Mouse (Mus musculus): ENCODE results near the gene Slf2.

Slf2 gene

DNA sequence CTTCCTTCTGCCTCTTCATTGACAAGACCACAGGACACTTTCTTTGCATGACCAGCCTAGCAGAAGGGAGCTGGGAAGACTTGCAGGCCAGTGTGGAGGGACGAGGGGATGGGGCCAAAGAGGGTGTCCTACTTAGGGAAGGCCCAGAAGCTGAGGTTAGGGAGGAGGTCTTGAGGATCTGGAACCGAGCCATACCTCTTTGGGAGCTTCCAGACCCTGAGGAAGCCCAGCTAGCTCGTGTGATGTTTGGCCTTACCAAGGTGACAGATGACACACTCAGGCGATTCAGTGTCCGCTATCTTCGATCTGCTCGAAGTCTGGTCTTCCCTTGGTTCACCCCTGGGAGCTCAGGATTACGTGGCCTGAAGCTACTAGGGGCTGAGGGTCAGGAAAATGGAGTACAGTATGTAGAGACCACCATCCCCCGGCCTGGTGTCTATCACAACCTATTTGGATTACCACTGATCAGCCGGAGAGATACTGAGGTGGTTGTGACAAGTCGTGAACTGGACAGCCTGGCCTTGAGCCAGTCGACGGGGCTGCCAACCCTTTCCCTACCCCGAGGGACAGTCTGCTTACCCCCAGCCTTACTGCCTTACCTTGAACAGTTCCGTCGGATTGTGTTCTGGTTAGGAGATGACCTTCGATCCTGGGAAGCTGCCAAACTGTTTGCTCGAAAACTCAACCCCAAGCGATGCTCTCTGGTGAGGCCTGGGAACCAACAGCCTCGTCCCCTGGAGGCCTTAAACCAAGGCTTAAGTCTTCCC lies 76.7 kb downstream of the Slf2 start:
- no peak for DNase-seq (ENCODE audit: low read depth in 1 of 2, low spot score in 2 of 2)

DNA sequence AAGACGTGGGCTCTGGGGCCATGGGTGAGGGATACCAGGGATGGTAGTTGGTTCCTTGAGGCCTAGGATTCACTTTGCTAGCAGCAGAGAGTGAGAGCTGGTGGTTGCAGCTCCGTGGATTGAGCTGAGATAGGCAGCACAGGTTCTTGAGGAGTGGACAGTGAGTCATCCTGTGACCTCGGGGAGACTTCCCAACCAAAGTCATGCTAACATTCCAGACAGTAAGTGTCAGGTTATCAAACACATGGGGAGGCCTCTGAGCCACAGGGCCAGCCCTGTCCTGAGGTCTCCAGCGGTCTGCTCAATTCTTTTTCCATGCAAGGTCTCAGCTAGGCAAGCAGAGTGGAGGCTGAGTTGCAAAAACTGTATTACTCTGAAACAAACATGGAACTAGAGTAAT lies 79.7 kb downstream of the Slf2 start:
- no peak for DNase-seq (ENCODE audit: low read depth in 1 of 2, low spot score in 2 of 2)

DNA sequence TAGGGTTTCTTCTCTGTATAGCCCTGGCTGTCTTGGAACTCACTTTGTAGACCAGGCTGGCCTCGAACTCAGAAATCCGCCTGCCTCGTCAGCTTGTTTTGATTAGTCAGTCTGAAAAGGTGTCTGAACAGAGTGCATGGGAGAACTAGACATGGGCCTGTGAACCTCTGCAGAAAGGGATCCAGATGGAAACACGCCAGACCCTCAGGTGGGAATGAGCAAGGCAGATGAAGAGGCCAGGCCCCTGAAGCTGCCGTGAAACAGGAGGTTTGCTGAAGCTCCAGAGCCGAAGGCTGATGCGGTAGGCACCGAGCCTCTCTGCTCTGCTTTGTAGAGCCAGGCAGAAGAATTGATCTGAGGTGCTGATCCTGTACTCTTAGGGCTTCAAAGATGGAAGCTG lies 81.3 kb downstream of the Slf2 start:
- no peak for DNase-seq (ENCODE audit: low read depth in 1 of 2, low spot score in 2 of 2)

DNA sequence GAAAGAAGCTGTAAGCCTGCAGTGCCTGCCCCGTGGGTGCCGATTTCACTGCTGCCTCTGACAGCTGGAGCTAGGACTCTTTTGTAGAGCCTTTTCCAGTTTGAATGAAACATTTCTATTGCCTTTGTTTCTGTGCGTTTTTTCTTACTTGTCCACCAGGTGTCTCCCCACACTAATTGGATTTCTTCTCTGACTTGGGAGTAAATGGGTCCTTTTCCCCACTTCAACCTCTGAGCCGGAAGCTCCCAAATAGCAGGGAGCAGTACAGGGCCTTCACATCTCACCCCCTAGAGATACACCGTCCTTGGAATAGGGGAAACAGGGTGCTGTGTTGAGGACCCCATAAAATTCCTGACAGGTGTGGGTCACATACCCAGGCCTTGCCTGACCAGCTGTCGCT lies 81.7 kb downstream of the Slf2 start:
- DNase-seq (ENCODE audit: low read depth in 1 of 2, low spot score in 2 of 2): no peak

DNA sequence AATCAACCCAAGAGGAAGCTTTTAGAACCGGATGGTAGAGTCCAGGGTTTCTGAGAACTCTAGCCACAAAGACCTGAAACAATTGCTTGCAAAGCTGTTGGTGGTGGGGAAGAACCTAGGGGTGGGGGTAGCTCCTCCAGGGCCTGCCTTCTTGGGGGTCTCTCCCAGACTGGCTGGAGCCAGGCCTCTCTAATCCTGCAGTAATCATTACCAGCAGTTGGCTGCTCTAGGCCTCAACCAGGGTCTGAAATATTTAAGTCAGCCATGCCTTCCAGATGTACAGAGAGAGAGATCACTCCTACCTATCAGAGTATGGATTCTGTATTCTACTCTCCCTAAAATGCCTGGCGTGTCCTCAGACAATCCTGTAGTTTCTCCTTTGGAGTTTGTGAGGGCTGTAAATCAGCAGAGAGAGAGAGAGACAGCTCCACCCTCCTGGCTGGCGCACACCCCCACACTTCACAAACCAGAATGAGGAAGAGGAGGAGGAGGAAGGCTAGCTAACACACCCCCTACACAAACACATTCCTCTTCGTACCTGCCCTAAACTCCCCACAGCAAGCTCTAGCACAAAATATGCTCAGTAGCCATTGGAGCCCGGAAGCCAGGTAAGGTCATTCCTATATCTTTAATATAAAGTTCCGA lies 82.8 kb downstream of the Slf2 start:
- DNase-seq (ENCODE audit: low read depth in 1 of 2, low spot score in 2 of 2): no peak

DNA sequence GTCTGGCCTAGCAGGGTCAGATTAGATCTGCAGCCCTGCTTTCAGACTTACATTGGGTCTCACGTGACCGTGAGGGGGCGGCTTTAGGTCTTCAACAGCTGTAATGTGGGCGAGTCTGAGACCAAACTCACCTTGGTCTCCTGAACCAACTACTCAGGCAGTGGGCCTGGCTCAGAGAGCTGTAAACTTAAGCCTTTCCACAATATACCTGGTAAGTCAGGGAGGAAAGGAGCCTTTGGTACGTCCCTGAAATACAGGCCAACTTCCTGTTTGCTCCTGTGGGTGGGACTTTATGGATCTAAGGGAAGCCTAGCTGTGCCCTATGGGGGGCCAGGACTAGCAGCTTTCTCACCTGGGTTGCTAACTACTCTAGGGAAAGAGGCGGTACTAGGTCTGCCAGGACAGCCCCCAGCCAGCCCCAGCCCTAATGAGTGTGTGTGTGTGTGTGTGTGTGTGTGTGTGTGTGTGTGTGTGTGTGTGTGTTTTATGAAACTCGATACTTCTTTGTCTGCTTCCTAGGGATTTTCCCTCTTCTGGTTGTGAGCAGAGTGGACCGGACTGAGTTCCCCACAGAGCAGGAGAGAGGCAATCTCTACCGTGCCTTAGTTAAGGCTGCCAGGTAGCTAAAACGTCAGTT lies 83.5 kb downstream of the Slf2 start, which contains the start of gene Lzts2:
Lzts2 (plus strand) TSS at position 80 of the 637 bp plus-strand sequence.
- DNase-seq (ENCODE audit: low read depth in 1 of 2, low spot score in 2 of 2): no peak

DNA sequence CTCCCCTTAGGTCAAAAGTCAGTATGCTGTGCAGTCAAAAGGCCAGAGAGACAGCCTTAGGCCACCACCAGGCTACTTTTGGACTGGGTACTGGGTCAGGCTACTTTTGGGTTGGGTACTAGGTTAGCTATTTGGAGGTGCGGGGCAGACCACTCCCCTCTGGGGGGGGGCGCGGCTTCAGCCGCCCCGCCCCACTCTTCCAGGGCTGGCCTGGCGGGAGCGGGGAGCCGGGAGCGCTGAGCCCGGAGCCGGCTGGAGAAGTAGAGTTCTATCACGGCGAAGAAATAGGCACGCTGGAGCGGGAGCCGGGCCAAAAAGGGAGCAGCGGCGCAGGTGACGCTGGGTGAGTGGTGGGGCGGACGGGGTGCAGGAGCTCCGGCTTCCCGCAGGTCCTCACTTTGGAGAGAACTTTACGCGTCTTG lies 84.0 kb downstream of the Slf2 start:
- DNase-seq (ENCODE audit: low read depth in 1 of 2, low spot score in 2 of 2): no peak

DNA sequence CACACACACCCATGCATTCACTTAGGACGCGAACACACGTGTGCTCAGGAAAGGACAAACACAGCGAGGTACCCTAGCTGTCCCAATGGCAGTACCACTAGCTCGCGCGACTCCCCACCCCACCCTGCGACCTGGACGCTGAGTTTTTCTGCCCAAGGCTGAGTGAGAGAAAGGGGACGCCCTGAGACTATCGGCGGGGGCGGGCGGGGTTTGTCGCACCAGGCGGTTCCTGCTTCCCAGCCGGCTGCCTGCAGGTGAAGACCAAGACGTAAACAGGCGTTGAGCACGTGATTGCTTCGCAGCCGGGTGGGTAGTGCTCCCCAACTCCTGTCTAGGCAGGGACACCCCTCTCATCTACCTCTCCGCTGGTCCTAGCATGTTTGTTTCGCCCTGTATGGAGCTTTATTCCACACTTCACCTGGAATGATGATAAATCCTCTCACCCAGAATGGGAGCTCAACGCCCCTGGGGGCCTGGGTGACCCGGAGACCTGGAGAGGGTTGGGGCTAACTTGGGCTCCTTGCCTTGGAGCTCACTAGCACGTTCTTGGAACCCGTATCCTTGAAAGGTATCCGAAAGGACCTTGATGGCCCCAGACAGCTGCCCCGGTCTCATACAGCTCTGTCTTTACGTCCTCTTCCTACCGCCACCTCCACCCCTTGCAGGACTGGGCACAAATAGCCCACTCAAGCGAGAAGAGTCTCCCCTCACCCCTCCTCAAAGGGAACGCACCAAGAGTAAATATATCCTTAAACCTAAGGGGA lies 84.7 kb downstream of the Slf2 start:
- no peak for DNase-seq (ENCODE audit: low read depth in 1 of 2, low spot score in 2 of 2)

DNA sequence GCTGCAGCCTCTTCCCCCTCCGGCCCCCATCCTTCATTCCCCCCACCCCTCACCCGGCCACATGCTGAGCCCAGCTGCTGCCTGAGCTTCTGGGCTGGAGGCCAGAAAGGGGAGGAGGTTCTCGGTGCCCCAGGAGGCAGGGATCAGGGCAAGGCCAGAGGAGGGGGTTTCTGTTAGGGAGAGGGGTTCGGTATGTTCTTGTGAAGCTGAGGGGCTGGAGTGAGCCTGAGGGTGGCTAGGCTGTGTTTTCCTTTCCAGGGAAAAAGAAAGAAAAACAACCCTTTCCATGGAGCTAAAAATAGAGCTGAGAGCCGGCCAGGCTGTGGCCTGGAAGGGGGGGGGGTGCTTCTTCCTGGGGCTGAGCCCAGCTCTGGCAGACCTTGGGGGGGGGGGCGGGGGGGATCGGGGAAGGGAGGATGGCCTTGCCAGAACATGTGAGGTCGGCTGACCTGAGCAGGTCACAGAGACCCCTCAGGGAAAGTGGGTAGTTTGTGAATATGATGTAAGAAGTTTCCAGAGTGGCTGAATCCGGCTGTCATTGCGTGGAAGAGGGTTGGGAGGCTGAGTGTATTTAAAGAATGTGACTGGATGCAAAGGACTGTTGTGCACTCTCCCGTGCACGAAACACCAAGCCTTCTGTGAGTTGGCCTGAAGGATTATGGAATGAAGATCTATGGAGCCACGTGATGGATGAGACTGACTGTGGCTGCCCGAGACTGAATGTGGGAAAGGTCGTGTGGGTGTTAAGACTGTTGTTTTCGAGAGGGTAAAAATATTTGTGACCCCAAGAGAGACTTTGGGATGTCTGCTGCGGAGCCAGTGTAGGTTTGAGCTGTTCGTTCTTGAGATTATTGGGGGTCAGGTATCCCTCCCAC lies 85.6 kb downstream of the Slf2 start:
- no peak for DNase-seq (ENCODE audit: low read depth in 1 of 2, low spot score in 2 of 2)

DNA sequence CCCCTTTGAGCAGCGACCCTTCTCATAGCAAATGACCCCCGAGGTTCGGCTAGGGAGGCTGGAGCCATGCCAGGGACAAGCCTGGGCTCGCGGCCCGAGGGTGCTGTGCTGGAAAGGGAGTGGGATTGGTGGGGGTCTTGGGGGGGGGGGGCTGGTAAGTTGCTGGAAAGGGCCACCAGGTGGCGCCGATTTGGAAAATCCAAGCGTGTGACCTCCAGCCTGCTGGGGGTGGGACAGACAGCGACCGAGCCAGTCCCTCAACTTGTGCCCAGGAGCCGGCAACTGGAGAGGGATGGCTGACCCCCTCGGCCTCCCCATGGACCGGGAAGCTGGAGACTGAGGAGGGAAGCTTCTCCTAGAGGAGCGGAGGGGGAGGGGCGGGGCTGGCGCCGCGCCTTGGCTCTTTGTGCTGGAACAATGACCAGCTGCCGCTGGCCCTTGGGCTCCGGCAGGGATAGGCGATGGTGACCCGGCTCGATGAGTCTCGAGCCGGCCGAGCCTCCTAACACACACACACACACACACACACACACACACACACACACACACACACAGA lies 86.3 kb downstream of the Slf2 start:
- DNase-seq (ENCODE audit: low read depth in 1 of 2, low spot score in 2 of 2): no peak

DNA sequence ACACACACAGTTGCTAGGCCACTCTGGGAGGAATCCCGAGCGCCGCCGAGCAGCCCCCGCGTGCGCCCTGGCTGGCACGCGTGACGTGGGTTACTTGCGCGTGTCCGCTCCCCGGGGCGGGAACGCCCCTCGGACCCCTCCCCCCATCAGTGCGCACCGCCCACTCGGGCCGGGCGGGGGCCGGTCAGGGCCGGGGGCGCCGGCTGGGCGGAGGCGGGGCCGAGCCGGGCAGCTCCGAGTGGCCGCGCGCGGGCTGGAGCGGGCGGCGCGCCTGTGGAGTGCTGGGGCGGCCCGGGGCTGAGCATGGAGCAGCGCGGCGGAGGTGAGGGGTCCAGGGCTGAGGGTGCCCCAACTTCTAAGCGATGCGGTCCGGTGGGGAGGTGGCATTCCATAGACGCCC lies 87.0 kb downstream of the Slf2 start:
- DNase-seq (ENCODE audit: low read depth in 1 of 2, low spot score in 2 of 2): peak in 1 of 2 experiments; percentile 17

DNA sequence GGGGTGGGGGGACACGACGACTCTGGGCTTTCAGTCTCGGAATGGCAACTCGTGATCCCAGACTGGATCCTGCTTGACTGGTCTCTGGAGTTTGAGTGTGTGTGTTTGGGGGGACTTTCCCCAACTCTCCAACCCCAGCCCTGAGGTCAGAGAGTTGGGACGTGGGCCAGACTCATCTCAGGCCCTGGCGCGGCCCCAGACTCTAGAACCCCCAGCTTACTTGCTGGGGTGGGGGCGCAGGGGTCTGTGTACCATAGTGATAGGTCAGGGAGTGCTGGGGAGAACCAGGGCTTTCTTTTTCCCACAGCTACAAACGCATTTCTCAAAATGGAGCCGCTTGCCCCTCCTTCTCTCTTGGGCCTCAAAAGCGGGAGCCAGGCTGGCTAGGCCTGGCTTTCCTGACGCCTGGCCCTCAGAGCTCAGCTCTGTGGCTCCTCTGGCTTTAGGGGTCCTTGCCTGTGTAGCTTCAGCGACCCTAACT lies 87.4 kb downstream of the Slf2 start:
- no peak for DNase-seq (ENCODE audit: low read depth in 1 of 2, low spot score in 2 of 2)

DNA sequence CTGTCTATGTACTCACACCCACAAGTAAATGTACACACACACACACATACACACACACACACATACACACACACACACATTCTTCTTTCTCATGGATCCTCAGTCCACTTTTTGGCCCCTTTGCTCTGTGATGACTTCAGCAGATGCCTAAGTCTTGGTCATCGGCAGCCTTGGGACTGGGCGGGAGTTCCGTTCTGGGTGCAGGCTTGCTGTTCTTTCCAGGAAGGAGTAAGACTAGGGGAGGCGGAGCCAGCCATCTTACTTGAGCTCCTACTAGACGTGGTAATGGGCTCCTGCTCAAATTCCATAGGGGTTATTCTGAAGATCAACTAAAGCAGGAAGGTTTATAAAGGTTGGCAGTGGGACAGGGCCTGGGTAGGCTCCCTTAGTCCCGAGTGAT lies 89.4 kb downstream of the Slf2 start:
- no peak for DNase-seq (ENCODE audit: low read depth in 1 of 2, low spot score in 2 of 2)

DNA sequence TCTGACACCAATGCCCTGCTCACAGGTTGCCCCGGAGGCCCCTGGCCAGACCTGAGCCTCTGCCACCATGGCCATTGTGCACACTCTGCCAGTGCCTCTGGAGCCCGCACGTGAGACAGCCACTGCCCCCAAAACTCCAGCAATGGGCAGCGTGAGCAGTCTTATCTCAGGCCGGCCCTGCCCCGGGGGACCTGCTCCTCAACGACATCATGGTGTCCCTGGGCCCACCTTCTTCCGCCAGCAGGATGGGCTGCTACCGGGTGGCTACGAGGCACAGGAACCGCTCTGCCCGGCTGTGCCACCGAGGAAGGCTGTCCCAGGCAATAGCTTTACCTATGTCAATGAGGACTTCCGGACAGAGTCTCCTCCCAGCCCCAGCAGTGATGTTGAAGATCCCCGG lies 90.4 kb downstream of the Slf2 start:
- DNase-seq (ENCODE audit: low read depth in 1 of 2, low spot score in 2 of 2): no peak

DNA sequence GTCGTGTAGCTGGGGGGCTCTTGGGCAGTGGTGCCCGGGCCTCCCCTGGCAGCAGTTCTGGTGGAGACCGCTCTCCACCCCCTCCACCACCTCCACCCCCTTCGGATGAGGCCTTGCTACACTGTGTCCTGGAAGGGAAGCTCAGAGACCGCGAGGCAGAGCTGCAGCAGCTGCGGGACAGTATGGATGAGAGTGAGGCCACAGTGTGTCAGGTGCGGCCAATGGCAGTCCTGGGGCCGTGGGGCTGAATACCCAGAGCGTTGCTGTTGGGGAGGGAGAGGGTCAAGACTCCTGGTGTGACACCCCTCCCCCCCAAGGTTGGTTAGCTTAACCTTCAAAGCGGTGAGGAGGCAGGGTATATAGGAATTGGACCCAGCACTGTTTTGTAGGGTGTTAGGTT lies 93.0 kb downstream of the Slf2 start:
- no peak for DNase-seq (ENCODE audit: low read depth in 1 of 2, low spot score in 2 of 2)

DNA sequence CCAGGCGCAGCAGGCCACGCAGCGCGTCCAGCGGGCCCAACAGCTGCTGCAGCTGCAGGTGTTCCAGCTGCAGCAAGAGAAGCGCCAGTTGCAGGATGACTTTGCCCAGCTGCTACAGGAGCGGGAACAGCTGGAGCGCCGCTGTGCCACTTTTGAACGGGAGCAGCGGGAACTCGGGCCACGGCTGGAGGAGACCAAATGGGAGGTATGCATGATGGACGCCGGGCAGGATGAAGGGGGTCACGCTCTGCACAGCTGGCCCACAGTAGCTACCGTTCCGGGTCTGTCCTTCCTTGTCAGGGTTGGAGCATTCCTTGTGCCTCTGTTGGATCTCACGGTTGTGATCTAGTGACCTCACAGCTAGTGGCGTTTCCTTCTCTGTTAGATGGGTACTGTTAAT lies 93.8 kb downstream of the Slf2 start:
- no peak for DNase-seq (ENCODE audit: low read depth in 1 of 2, low spot score in 2 of 2)

DNA sequence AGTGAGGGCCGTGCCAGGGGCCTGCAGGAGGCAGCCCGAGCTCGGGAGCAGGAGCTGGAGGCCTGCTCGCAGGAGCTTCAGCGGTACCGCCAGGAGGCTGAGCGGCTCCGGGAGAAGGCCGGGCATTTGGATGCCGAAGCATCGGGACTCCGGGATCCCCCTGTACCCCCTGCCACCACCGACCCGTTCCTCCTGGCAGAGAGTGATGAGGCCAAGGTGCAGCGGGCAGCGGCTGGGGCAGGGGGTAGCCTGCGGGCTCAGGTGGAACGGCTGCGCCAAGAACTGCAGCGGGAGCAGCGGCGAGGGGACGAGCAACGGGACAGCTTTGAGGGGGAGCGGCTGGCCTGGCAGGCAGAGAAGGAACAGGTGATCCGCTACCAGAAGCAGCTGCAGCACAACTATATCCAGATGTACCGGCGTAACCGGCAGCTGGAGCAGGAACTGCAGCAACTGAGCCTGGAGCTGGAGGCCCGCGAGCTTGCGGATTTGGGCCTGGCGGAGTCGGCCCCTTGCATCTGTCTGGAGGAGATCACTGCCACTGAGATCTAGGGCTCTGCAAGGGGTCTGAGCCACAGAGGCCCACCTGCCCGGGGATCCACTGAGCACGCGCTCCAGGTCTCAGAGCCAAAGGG lies 95.1 kb downstream of the Slf2 start:
- no peak for DNase-seq (ENCODE audit: low read depth in 1 of 2, low spot score in 2 of 2)

DNA sequence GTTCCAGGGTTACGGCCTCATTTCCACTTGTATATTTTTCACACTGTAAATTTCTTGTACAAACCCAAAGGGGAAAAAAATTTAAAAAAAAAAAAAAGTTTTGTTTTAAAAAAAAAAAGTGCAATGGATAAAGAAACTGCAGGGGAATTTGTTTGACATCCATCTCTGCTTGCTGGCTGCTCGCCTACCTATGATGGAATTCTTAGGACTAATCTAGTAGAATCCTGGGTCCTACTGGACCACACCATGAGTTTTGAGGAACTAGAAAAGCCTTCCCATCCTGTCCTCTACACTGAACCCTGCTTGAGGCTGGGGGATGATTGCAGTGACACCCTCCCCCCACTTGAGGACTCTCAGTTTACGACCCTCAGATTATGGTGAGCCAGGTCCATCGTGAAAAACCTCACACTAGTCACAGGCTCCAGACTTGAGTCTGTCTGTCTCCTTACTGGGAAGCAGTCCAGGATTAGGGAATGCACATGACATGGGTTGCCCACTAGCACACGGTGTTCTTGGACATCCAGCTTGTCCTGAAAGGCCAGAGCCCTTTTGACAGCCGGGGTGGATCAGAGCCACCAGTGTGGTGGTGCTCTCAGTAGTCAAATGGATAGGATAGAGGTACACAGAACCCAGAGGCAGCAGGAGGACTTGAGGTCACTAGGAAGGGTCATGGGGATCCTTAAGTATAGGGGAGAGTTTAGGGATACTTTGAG lies 96.2 kb downstream of the Slf2 start:
- no peak for DNase-seq (ENCODE audit: low read depth in 1 of 2, low spot score in 2 of 2)

DNA sequence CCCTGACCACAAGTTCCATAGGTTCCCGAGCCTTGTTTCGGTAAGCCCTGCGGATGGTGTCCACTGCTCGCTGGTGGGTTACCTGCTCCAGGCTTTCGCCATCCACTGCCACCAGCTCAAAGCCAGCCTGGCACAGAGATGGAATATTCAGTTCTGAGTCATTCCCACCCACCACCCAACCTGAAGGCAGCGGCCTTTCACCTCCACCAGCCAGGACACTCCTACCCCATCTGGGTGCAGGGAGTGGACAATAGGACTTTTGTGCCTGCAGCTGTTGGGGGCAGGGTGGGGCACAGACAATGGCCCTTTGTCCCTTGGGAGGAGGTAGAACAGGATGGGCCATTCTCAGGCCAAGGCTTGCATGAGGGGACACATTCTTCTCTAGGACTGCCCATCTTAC lies 96.9 kb downstream of the Slf2 start:
- no peak for DNase-seq (ENCODE audit: low read depth in 1 of 2, low spot score in 2 of 2)
